Mouse (Mus musculus): ENCODE results near the gene Hmcn1. TPM values are rescaled to one million over a fixed set of nuclear protein-coding genes. Genes with fewer than 3 reads are reported as not detected.

Hmcn1 gene
- polyA plus RNA-seq, 1 experiment, result not detected

DNA sequence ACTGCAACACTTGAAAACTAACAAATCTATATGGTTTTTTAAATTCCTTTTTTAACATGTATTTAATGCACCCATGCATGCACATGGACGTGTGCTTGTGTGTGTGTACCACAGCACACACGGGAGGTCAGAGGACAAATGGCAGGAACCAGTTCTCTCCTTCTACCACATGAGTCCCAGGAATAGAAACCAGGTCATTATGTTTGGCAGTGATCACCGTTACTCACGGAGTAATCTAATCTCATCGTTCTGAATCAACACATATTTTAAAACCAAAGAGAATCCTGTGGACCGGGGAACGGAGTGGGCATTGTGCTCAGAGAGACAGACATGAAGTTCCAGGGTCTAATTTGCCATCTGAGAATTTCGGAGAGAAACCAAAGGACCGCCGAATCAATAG lies 38.3 kb upstream of the Hmcn1 start:
- TF ChIP-seq CTCF (IDR thresholded peaks at IDR 0.05; ENCODE audit: low read depth, low read length) (no peak), POLR2A (IDR thresholded peaks at IDR 0.05; ENCODE audit: borderline replicate concordance, low read depth, low read length) (no peak)
- H3K27ac ChIP-seq (ENCODE audit: insufficient read depth, low read depth, low read length), result no peak overlapping the region
- no peaks in the 10 kb centered on the region for H3K4me1 ChIP-seq (ENCODE audit: control insufficient read depth, insufficient read depth, low read length)
- no peak overlapping the region for H3K4me3 ChIP-seq (ENCODE audit: insufficient read depth, low read length)

DNA sequence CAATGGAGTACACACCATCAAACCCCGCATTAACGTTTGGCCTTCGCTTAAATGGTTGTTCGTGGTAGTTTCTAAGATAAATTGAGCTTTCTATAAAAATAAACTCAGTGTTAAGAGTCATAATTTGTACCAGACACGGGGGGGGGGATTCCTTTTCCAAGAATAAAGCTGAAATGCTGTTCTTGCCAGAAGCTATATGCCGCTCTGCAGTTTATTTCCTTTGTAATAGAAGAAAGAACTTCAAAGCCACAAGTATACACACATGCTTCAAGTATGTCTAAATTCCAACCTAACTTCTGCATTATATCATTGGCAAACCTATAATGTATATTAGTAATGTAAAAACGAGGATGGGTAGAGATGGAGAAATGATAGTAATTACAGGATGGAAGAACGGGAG lies 37.9 kb upstream of the Hmcn1 start:
- no peaks in the 10 kb centered on the region for H3K4me1 ChIP-seq (ENCODE audit: control insufficient read depth, insufficient read depth, low read length)

DNA sequence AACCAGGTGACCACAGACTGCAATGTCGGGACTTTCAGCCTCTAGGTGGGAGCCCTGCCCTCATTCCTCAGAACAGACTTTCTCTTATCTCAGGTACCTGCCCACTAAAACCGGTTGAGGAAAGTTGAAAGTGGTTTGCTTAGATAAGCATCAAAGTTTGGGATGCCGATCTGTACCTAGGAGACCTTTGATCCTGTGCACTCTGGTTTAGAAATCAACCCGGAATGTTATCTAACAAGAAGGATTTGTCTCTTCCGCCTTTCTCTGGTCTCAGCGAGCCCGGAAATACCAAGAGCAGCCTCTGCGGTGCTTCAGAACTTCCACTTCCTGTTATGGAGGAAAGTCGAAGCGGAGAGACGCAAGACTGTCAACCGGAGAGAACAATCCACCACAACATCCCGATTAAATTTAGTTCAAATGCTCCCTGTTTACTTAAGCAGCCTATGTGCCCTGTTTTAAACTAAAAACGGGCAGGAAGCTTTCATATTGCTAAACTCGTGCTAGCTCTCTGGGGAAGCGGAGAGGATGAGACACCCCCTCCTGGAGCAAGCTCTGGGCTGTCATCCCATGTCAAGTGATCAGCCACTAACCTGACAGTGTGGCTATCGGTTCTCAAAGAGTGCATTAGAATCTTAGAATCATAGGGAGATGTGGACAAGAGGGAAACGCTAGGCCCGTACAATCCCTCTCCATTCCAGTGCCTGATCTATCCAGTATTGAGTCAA lies 32.0 kb upstream of the Hmcn1 start:
- no peak for TF ChIP-seq CTCF (IDR thresholded peaks at IDR 0.05; ENCODE audit: low read depth, low read length)
- TF ChIP-seq POLR2A (IDR thresholded peaks at IDR 0.05; ENCODE audit: borderline replicate concordance, low read depth, low read length), result no peak
- no peaks in the 10 kb centered on the region for H3K4me1 ChIP-seq (ENCODE audit: control insufficient read depth, insufficient read depth, low read length)
- H3K27ac ChIP-seq (ENCODE audit: insufficient read depth, low read depth, low read length), result no peak overlapping the region
- H3K4me3 ChIP-seq (ENCODE audit: insufficient read depth, low read length), result no peak overlapping the region

More for the DNA sequence above, 37.9 kb upstream of the Hmcn1 start:
- TF ChIP-seq POLR2A (IDR thresholded peaks at IDR 0.05; ENCODE audit: borderline replicate concordance, low read depth, low read length) (no peak), CTCF (IDR thresholded peaks at IDR 0.05; ENCODE audit: low read depth, low read length) (no peak)
- no peak overlapping the region for H3K27ac ChIP-seq (ENCODE audit: insufficient read depth, low read depth, low read length)
- H3K4me3 ChIP-seq (ENCODE audit: insufficient read depth, low read length), result no peak overlapping the region

DNA sequence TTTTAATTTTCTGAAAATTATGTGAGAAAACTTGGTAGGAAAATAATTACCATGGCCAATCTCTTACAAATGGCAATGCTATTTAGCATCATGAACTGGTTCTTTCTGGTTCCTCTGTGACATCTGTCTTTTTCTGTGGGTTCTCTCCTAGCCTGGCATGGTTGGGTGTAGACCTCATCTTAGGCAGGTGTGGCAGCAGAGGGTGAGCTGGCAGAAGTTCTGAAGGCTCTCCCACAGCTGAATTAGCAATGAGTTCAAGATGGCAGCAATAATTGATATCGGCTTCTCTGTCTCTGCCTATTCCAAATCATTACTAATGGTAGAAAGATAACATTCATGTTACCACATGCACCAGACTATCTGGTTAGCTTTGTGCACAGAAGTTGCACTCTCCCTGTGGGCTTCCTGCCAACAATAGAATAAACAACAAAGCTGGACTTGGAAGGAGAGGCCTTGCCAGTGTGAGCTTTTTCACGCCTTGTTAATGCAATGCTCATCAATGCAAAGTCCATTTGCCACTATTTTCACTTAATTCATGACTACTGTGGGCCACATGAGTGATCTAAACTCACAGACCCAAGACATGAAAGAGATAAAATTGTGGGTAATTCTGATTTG lies 26.1 kb upstream of the Hmcn1 start:
- H3K4me1 ChIP-seq (ENCODE audit: control insufficient read depth, insufficient read depth, low read length), result no peaks in the 10 kb centered on the region
- no peak overlapping the region for H3K4me3 ChIP-seq (ENCODE audit: insufficient read depth, low read length)
- no peak for TF ChIP-seq POLR2A (IDR thresholded peaks at IDR 0.05; ENCODE audit: borderline replicate concordance, low read depth, low read length)
- no peak for TF ChIP-seq CTCF (IDR thresholded peaks at IDR 0.05; ENCODE audit: low read depth, low read length)
- no peak overlapping the region for H3K27ac ChIP-seq (ENCODE audit: insufficient read depth, low read depth, low read length)

DNA sequence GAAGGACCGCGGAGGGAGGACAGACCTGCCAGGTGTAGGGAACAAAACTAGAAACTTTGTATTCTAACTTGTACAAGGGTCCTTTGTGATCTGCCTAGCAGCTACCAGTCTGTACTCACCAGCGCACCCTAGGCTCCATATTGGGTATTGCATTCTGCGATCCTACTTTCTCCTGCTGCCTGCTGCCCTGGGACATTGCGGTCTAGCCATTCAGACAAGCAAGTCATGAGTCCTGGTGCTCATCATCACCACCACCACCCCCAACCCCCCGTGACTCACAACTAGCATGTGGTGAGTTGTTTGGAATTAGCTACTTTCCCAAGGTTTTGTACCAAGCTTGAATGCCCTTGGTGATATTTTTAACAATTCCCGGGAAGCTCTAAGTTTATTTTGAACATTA lies 17.8 kb upstream of the Hmcn1 start:
- H3K4me1 ChIP-seq (ENCODE audit: control insufficient read depth, insufficient read depth, low read length), result no peaks in the 10 kb centered on the region
- no peak overlapping the region for H3K4me3 ChIP-seq (ENCODE audit: insufficient read depth, low read length)
- TF ChIP-seq CTCF (IDR thresholded peaks at IDR 0.05; ENCODE audit: low read depth, low read length), result peak; percentile 61
- no peak for TF ChIP-seq POLR2A (IDR thresholded peaks at IDR 0.05; ENCODE audit: borderline replicate concordance, low read depth, low read length)
- H3K27ac ChIP-seq (ENCODE audit: insufficient read depth, low read depth, low read length), result no peak overlapping the region

DNA sequence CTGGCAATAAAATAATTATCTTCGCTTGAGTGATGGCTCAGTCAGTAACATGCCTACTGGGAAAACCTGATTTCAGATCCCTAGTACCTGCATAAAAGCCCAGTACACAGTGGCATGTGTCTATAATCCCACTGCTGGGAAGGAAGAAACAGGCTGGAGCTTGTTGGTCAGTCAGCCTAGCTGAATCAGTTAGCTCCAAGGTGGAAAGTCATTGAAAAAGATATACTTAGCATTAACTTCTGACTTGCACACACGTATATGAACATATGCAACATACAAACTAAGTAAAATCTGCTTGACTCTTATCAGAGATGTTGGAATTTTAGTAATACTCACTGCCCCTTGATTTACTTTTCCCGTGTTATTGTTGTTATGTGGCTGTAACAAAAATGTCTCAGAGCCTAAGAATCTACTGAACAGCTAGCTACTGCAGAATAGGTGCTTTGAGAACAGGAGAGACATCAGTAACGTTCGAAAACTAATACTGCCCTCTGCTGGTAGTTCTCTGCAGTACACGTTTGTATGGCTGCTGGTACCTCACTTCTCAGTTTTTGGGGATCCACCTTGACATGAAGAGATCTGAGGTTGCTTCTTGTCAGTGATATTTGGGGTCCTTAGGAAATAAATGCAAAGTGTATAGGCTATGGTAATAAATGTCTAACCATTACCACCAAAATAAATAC lies 16.0 kb upstream of the Hmcn1 start:
- Histone ChIP-seq H3K4me1 (ENCODE audit: control insufficient read depth, insufficient read depth, low read length) (no peaks in the 10 kb centered on the region), H3K27ac (ENCODE audit: insufficient read depth, low read depth, low read length) (no peak overlapping the region), H3K4me3 (ENCODE audit: insufficient read depth, low read length) (no peak overlapping the region)
- TF ChIP-seq CTCF (IDR thresholded peaks at IDR 0.05; ENCODE audit: low read depth, low read length) (no peak), POLR2A (IDR thresholded peaks at IDR 0.05; ENCODE audit: borderline replicate concordance, low read depth, low read length) (no peak)

DNA sequence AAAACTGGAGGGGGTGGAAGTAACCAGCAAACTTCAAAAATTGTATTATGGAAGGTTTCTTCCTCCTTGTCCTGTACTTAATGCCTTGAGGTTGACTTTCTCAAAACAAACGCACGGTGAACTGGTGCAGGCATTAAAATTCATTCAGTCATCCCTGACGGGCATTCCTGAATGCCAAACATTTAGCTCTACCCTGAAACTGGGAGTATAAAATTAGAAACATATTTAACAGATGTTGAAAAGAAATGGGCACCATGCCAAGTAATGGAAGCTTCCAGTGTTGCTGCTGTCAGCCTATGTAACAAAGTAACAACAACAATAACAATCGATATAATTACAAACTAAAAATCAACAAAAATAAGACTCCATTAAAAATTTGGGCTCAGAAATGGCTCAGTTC lies 14.5 kb upstream of the Hmcn1 start:
- no peak overlapping the region for H3K4me3 ChIP-seq (ENCODE audit: insufficient read depth, low read length)
- no peak overlapping the region for H3K27ac ChIP-seq (ENCODE audit: insufficient read depth, low read depth, low read length)

DNA sequence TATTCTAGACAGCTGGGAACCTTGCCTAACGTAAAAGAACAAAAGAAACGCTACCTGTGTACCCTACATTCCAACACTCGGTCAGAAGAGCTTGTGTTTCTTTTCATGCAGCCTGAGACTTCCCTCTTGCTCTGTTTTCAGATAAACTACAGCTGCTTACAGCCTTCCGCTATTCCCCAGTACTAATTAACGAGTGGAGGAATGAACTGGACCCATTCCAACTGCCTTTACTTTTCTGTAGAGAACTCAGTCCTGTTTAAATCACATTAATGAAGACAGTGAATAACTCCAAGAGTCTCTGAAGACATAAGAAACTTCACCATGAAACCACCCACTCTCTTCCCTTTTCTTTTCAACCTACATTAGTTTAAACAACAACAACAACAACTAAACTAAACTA lies 10.8 kb upstream of the Hmcn1 start:
- Histone ChIP-seq H3K27ac (ENCODE audit: insufficient read depth, low read depth, low read length) (no peak overlapping the region), H3K4me3 (ENCODE audit: insufficient read depth, low read length) (no peak overlapping the region), H3K4me1 (ENCODE audit: control insufficient read depth, insufficient read depth, low read length) (peaks cover 3% of the 10 kb centered on the region)
- no peak for TF ChIP-seq CTCF (IDR thresholded peaks at IDR 0.05; ENCODE audit: low read depth, low read length)
- no peak for TF ChIP-seq POLR2A (IDR thresholded peaks at IDR 0.05; ENCODE audit: borderline replicate concordance, low read depth, low read length)

More for the DNA sequence above, 14.5 kb upstream of the Hmcn1 start:
- H3K4me1 ChIP-seq (ENCODE audit: control insufficient read depth, insufficient read depth, low read length), result no peaks in the 10 kb centered on the region
- TF ChIP-seq CTCF (IDR thresholded peaks at IDR 0.05; ENCODE audit: low read depth, low read length) (no peak), POLR2A (IDR thresholded peaks at IDR 0.05; ENCODE audit: borderline replicate concordance, low read depth, low read length) (no peak)

DNA sequence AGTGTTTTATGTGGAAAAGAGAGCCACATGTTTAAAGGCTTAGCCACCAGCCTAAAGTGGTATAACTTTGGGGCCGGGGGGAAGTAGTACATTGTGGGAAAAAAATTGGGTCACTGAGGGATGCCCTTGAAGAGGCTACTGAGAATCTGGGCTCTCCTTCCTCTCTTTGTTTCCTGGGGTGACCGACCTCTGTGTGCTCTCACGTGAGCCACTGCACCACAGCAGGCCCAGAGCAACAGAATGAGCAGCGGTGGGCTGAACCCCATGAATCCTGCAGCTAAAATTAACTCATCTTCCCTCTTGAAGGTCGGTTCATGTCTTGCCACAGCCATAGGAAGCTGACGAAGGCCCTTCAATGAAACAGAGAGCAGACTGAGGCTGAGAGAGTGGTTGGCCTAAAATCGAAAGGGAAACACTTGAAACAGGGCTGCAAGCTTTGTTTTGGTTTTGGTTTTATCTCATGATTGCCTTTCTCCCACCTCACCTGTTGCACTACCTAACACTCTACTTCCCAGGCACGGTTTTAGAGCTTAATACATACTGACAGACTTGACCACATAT lies 8.7 kb upstream of the Hmcn1 start:
- no peak overlapping the region for H3K27ac ChIP-seq (ENCODE audit: insufficient read depth, low read depth, low read length)
- H3K4me3 ChIP-seq (ENCODE audit: insufficient read depth, low read length), result no peak overlapping the region
- no peak for TF ChIP-seq POLR2A (IDR thresholded peaks at IDR 0.05; ENCODE audit: borderline replicate concordance, low read depth, low read length)
- TF ChIP-seq CTCF (IDR thresholded peaks at IDR 0.05; ENCODE audit: low read depth, low read length), result no peak

DNA sequence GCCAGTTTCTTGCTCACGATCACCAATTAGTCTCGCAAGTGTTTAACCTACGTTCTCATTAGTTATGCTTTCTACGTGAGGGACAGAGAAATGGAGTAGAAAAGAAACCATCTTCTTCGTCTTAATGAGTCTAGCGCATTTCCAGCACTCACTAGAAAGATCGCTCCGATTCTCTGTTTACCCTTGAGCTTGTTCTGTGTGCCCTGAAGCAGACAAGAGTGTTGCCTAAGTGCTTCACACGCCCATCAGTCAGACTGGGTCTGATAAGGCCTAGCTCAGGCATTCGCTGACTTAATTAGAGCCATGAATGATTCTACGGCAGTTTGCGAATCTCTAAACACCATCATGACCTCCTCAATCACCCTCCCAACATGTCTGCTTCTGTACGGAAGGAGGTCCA lies 7.5 kb upstream of the Hmcn1 start:
- no peak overlapping the region for H3K27ac ChIP-seq (ENCODE audit: insufficient read depth, low read depth, low read length)
- H3K4me3 ChIP-seq (ENCODE audit: insufficient read depth, low read length), result no peak overlapping the region
- TF ChIP-seq POLR2A (IDR thresholded peaks at IDR 0.05; ENCODE audit: borderline replicate concordance, low read depth, low read length), result no peak
- no peak for TF ChIP-seq CTCF (IDR thresholded peaks at IDR 0.05; ENCODE audit: low read depth, low read length)
- H3K4me1 ChIP-seq (ENCODE audit: control insufficient read depth, insufficient read depth, low read length), result peaks cover 3% of the 10 kb centered on the region

More for the DNA sequence above, 8.7 kb upstream of the Hmcn1 start:
- H3K4me1 ChIP-seq (ENCODE audit: control insufficient read depth, insufficient read depth, low read length), result peaks cover 3% of the 10 kb centered on the region

Measured in bone marrow macrophage, adult 2 months (primary cell).